Mouse (Mus musculus): Measurements from ENCODE around the gene Icam1. TPM values are rescaled to one million over a fixed set of nuclear protein-coding genes. Genes with fewer than 3 reads are reported as not detected.
A peak's percentile ranks its signal among the peaks of the same experiment; 100 is the strongest.

Icam1 gene
- total and polyA plus RNA-seq, 3 experiments, result 70.6 to 202 (median 102) TPM

- H3K27ac ChIP-seq (ENCODE audit: insufficient read depth, low read depth), result no peak overlapping the region
- peaks cover 9 to 47% of the 10 kb centered on the region in 2 experiments for H3K4me1 ChIP-seq (ENCODE audit: control insufficient read depth in 1 of 2, insufficient read depth in 2 of 2)
- no peak overlapping the region for H3K4me2 ChIP-seq (ENCODE audit: insufficient read depth, low read depth, poor library complexity, severe bottlenecking)
- dilution Hi-C loops (cut with MboI; ENCODE audit: extremely low pct_ligation_motif_present, extremely low pct_unique_long_range_greater_than_20kb, low sequenced_read_pairs) (no loop called here), in situ Hi-C loops (cut with MboI; ENCODE audit: low pct_ligation_motif_present, low pct_unique_long_range_greater_than_20kb, low sequenced_read_pairs) (loop anchor here (5.0 kb wide), 1 partner anchor 44 kb away; the partner anchor contains the start of genes Fdx1l and Gm49373)
- H3K27me3 ChIP-seq (replicated peaks), result no peaks in the 10 kb centered on the region
- DNase-seq (ENCODE audit: extremely low read depth), result no peak
- TF ChIP-seq IRF4 (IDR thresholded peaks at IDR 0.05; ENCODE audit: low read depth, low read length) (no peak), HCFC1 (IDR thresholded peaks at IDR 0.05; ENCODE audit: low read depth, low read length) (no peak), SMC3 (IDR thresholded peaks at IDR 0.05; ENCODE audit: low read depth, low read length) (no peak), ZMIZ1 (IDR thresholded peaks at IDR 0.05; ENCODE audit: low read depth, low read length) (peak; percentile 23; the same call in 1 of the 2 replicates)
- H3K79me2 ChIP-seq (replicated peaks; ENCODE audit: control insufficient read depth, extremely low read depth, insufficient read depth, poor library complexity, severe bottlenecking), result peaks cover 23% of the 10 kb centered on the region
- peaks cover 44 to 56% of the 10 kb centered on the region in 2 experiments for H3K36me3 ChIP-seq (replicated peaks in 1 of 2; ENCODE audit: control insufficient read depth in 1 of 2, insufficient read depth in 1 of 2, low read length in 1 of 2)
- H3K9me3 ChIP-seq (replicated peaks; ENCODE audit: low read length), result no peaks in the 10 kb centered on the region
- no peak overlapping the region for H3K4me3 ChIP-seq (replicated peaks in 1 of 3; ENCODE audit: low read depth in 2 of 3, low read length in 2 of 3, poor library complexity in 1 of 3)
- no peak overlapping the region for H3K9ac ChIP-seq (ENCODE audit: insufficient read depth, low read depth)
Observed at GRCm38 (mm10) chr9:21027774-21028290, 12.0 kb downstream of the Icam1 start.

- Histone ChIP-seq H3K4me2 (ENCODE audit: insufficient read depth, low read depth, poor library complexity, severe bottlenecking) (peak overlapping the region; percentile 87; the same call in 1 of the 2 replicates), H3K9ac (ENCODE audit: insufficient read depth, low read depth) (peak overlapping the region; percentile 5; the same call in 1 of the 2 replicates), H3K27ac (ENCODE audit: insufficient read depth, low read depth) (no peak overlapping the region; the same call in none of the 2 replicates), H3K9me3 (replicated peaks; ENCODE audit: low read length) (no peaks in the 10 kb centered on the region), H3K4me1 (ENCODE audit: control insufficient read depth in 1 of 2, insufficient read depth in 2 of 2) (peaks cover 9 to 49% of the 10 kb centered on the region in 2 experiments), H3K27me3 (replicated peaks) (no peaks in the 10 kb centered on the region), H3K36me3 (replicated peaks in 1 of 2; ENCODE audit: control insufficient read depth in 1 of 2, insufficient read depth in 1 of 2, low read length in 1 of 2) (peaks cover 42 to 52% of the 10 kb centered on the region in 2 experiments), H3K79me2 (replicated peaks; ENCODE audit: control insufficient read depth, extremely low read depth, insufficient read depth, poor library complexity, severe bottlenecking) (peaks cover 17% of the 10 kb centered on the region), H3K4me3 (replicated peaks in 1 of 3; ENCODE audit: low read depth in 2 of 3, low read length in 2 of 3, poor library complexity in 1 of 3) (no peak overlapping the region)
- dilution Hi-C loops (cut with MboI; ENCODE audit: extremely low pct_ligation_motif_present, extremely low pct_unique_long_range_greater_than_20kb, low sequenced_read_pairs) (no loop called here), in situ Hi-C loops (cut with MboI; ENCODE audit: low pct_ligation_motif_present, low pct_unique_long_range_greater_than_20kb, low sequenced_read_pairs) (loop anchor here (5.0 kb wide), 1 partner anchor 44 kb away; the partner anchor contains the start of genes Fdx1l and Gm49373)
- DNase-seq (ENCODE audit: extremely low read depth), result no peak
- TF ChIP-seq ELF1 (IDR thresholded peaks at IDR 0.05; ENCODE audit: low read depth, low read length) (no peak), MXI1 (IDR thresholded peaks at IDR 0.05; ENCODE audit: low read depth, low read length) (no peak), JUN (IDR thresholded peaks at IDR 0.05; ENCODE audit: insufficient read depth, low read depth, low read length) (no peak), KAT2A (IDR thresholded peaks at IDR 0.05; ENCODE audit: insufficient replicate concordance, low read length) (no peak), MAZ (IDR thresholded peaks at IDR 0.05; ENCODE audit: low read depth, low read length) (no peak), TCF12 (IDR thresholded peaks at IDR 0.05; ENCODE audit: low read depth, low read length) (no peak), TBP (conservative IDR thresholded peaks at IDR 0.05; ENCODE audit: low read depth, low read length) (no peak), ZMIZ1 (IDR thresholded peaks at IDR 0.05; ENCODE audit: low read depth, low read length) (no peak), NELFE (IDR thresholded peaks at IDR 0.05; ENCODE audit: low read depth, low read length) (no peak), RCOR1 (conservative IDR thresholded peaks at IDR 0.05; ENCODE audit: low read depth, low read length) (no peak), RAD21 (IDR thresholded peaks at IDR 0.05; ENCODE audit: low read depth, low read length) (no peak), IRF4 (IDR thresholded peaks at IDR 0.05; ENCODE audit: low read depth, low read length) (no peak), ETS1 (conservative IDR thresholded peaks at IDR 0.05; ENCODE audit: low read depth, low read length) (no peak), POLR2A (IDR thresholded peaks at IDR 0.05; ENCODE audit: low read depth, low read length) (no peak), POLR2AphosphoS2 (IDR thresholded peaks at IDR 0.05; ENCODE audit: low read depth, low read length) (no peak), BHLHE40 (IDR thresholded peaks at IDR 0.05; ENCODE audit: low read depth, low read length) (no peak), CTCF (conservative IDR thresholded peaks at IDR 0.05 in 1 of 2, IDR thresholded peaks at IDR 0.05 in 1 of 2; ENCODE audit: low read depth in 2 of 2, low read length in 2 of 2) (no peak), USF2 (conservative IDR thresholded peaks at IDR 0.05; ENCODE audit: low read depth, low read length) (no peak), ZKSCAN1 (IDR thresholded peaks at IDR 0.05; ENCODE audit: borderline replicate concordance, low read depth, low read length) (no peak), EP300 (IDR thresholded peaks at IDR 0.05; ENCODE audit: low read length) (no peak)
Observed at GRCm38 (mm10) chr9:21028560-21029110, 12.8 kb downstream of the Icam1 start.

Measured in CH12.LX (cell line).